Mouse (Mus musculus) liver, postnatal 0 days (tissue): ENCODE measurements around the gene Wwtr1. TPM values are rescaled to one million over a fixed set of nuclear protein-coding genes. Genes with fewer than 3 reads are reported as not detected.

Experiments
- ATAC-seq: fragments of 200-750 bp; cut with Nextera tagmentation; 2 replicates; pipeline ENCODE4 v1.8.0; 2017; ENCODE audit warnings: mild to moderate bottlenecking, moderate library complexity
- DNase-seq: peaks from one replicate; pipeline ENCODE4 v3.0.0-alpha.2; 2016
- H3K27ac ChIP-seq: fragments of 300-500 bp; sonication (generic); 2 replicates; pipeline ENCODE4 v1.5.1; 2014; ENCODE audit warnings: antibody characterized with exemption, moderate library complexity, mild to moderate bottlenecking, low read depth
- H3K27me3 ChIP-seq: fragments of 300-500 bp; sonication (generic); 2 replicates; pipeline ENCODE4 v1.6.1; 2014; ENCODE audit warnings: low read length, control low read depth, mixed read lengths; ENCODE audit not compliant: insufficient read depth
- H3K36me3 ChIP-seq: fragments of 300-500 bp; sonication (generic); replicated peaks from 2 replicates; pipeline ENCODE4 v1.6.1; 2014; ENCODE audit warnings: mild to moderate bottlenecking, control low read depth, low read length, moderate library complexity, mixed read lengths; ENCODE audit not compliant: insufficient read depth
- H3K4me1 ChIP-seq: fragments of 300-500 bp; sonication (generic); 2 replicates; pipeline ENCODE4 v1.6.1; 2014; ENCODE audit warnings: antibody characterized with exemption, mild to moderate bottlenecking, control low read depth; ENCODE audit not compliant: insufficient read depth
- H3K4me2 ChIP-seq: fragments of 300-500 bp; sonication (generic); 2 replicates; pipeline ENCODE4 v1.6.1; 2014; ENCODE audit warnings: low read depth, mild to moderate bottlenecking, low read length, moderate library complexity, mixed read lengths
- H3K4me3 ChIP-seq: fragments of 300-500 bp; sonication (generic); 2 replicates; pipeline ENCODE4 v1.5.1; 2014; ENCODE audit warnings: low read depth, low read length
- H3K9ac ChIP-seq: fragments of 300-500 bp; sonication (generic); replicated peaks from 2 replicates; pipeline ENCODE4 v1.6.1; 2014; ENCODE audit warnings: mild to moderate bottlenecking, moderate library complexity
- H3K9me3 ChIP-seq: fragments of 300-500 bp; sonication (generic); 2 replicates; pipeline ENCODE4 v1.6.1; 2016; ENCODE audit warnings: mild to moderate bottlenecking, control low read depth, low read length, mixed read lengths
- CTCF ChIP-seq: sonication (generic); IDR thresholded peaks from 2 replicates; pipeline ENCODE4 v1.5.1; 2016; ENCODE audit warnings: antibody characterized with exemption, low read depth
- EP300 ChIP-seq: IDR thresholded peaks from 2 replicates; pipeline ENCODE4 v1.6.1; 2016; ENCODE audit warnings: antibody characterized with exemption, low read depth, mild to moderate bottlenecking
- WGBS: fragments of 180-500 bp; shearing (Covaris S2); extraction: QIAGEN DNeasy Blood & Tissue Kit; methylation state at CpG from one replicate; pipeline ENCODE4 v1.1.7; 2014; ENCODE audit not compliant: insufficient replicate concordance; 5-methylcytosine and 5-hydroxymethylcytosine counted together
- microRNA-seq: library from miRNA; unstranded; fragments of <30 nt; microRNA quantifications from one replicate; pipeline ENCODE4, GENCODE M21; 2016
- polyA plus RNA-seq: library from polyadenylated mRNA; unstranded; fragments of >200 nt; fragmentation: Nextera tagmentation; extraction: Ambion mirVana; gene quantifications from 2 replicates; pipeline ENCODE4 v1.2.1, GENCODE M21; 2015

The Wwtr1 gene
- polyA plus RNA-seq, 1 experiment from 2014 or later = 2.7 TPM

GRCm38 (mm10) chr3:57420233-57420632 lies 155.5 kb downstream of the Wwtr1 start:
- Histone ChIP-seq H3K4me1 (peaks cover 2% of the 10 kb centered on the region; the same call in 1 of the 2 replicates), H3K36me3 (no peaks in the 10 kb centered on the region), H3K9me3 (no peaks in the 10 kb centered on the region), H3K27me3 (no peaks in the 10 kb centered on the region), H3K4me2 (no peak overlapping the region), H3K27ac (0 out of 2 replicates have a peak overlapping the region, but pooled peaks have one; percentile 48), H3K4me3 (no peak overlapping the region), H3K9ac (no peak overlapping the region)
- peak; percentile 65 for ATAC-seq
- WGBS = 41% methylated on average over 2 of the region's 2 CpGs
- no peak for DNase-seq
- no peak for TF ChIP-seq EP300
- no peak for TF ChIP-seq CTCF

DNA sequence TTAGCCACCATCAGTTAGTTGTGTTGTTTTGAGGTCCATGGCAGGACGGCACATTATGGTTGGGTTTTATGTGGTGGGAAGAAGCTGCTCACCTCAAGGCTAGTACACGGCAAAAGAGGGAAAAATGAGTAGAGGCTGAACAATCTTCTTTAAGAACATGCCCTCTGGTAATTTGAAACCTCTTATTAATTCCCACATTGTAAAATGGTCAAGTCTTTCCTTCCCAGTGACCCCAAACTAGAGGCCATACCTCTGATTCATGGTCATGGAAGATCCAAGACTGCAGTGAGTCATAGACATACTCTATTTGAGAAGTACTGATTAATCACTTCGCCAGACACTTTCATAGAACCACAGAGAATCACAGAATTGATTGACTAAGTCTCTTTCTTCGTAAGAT lies 164.2 kb downstream of the Wwtr1 start:
- H3K27ac ChIP-seq = no peak overlapping the region
- no peaks in the 10 kb centered on the region for H3K9me3 ChIP-seq
- TF ChIP-seq EP300 = no peak
- no peak for TF ChIP-seq CTCF
- DNase-seq = no peak
- no peak overlapping the region for H3K4me2 ChIP-seq
- no peaks in the 10 kb centered on the region for H3K27me3 ChIP-seq
- H3K4me1 ChIP-seq = no peaks in the 10 kb centered on the region
- ATAC-seq = no peak
- H3K36me3 ChIP-seq = no peaks in the 10 kb centered on the region
- H3K9ac ChIP-seq = no peak overlapping the region
- 81% methylated on average over 4 of the region's 4 CpGs for WGBS
- H3K4me3 ChIP-seq = no peak overlapping the region

Small RNAs within 50 kb of the gene (microRNA-seq; reads per million reads assigned to microRNA genes)
- gene Mir6377 = not detected

Other genes with a start within 250 kb of the Wwtr1 start
- gene Tm4sf4, start 150.6 kb downstream of the Wwtr1 start, polyA plus RNA-seq = 243 and 252 TPM in 2 replicates
- 37.7 and 38.3 TPM in 2 replicates for gene Commd2, start 75.8 kb upstream of the Wwtr1 start, polyA plus RNA-seq
- gene Ankub1, start 116.9 kb upstream of the Wwtr1 start, polyA plus RNA-seq = 0.09 and 0.11 TPM in 2 replicates
- 112 and 119 TPM in 2 replicates for gene Rnf13, start 160.2 kb upstream of the Wwtr1 start, polyA plus RNA-seq